Mouse (Mus musculus) embryonic facial prominence, embryonic 13.5 days (tissue): ENCODE measurements around the gene Irgm1. TPM values are rescaled to one million over a fixed set of nuclear protein-coding genes. Genes with fewer than 3 reads are reported as not detected.

Experiments used
- ATAC-seq: fragments of 200-750 bp; cut with Nextera tagmentation; 2 replicates; pipeline ENCODE4 v1.8.0; 2017; ENCODE audit warnings: low read depth; ENCODE audit not compliant: insufficient number of reproducible peaks, insufficient read depth, low FRiP score, low TSS enrichment
- H3K27ac ChIP-seq: fragments of 300-500 bp; sonication (generic); 2 replicates; pipeline ENCODE4 v1.5.1; 2015; ENCODE audit warnings: moderate library complexity, mild to moderate bottlenecking, inconsistent platforms
- H3K27me3 ChIP-seq: fragments of 300-500 bp; sonication (generic); 2 replicates; pipeline ENCODE4 v1.6.1; 2015; ENCODE audit warnings: mild to moderate bottlenecking, inconsistent platforms
- H3K36me3 ChIP-seq: fragments of 300-500 bp; sonication (generic); 2 replicates; pipeline ENCODE4 v1.6.1; 2015; ENCODE audit warnings: mild to moderate bottlenecking, inconsistent platforms
- H3K4me1 ChIP-seq: fragments of 300-500 bp; sonication (generic); 2 replicates; pipeline ENCODE4 v1.6.1; 2015; ENCODE audit warnings: inconsistent platforms
- H3K4me2 ChIP-seq: fragments of 300-500 bp; sonication (generic); 2 replicates; pipeline ENCODE4 v1.6.1; 2015; ENCODE audit warnings: moderate library complexity, mild to moderate bottlenecking, inconsistent platforms
- H3K4me3 ChIP-seq: fragments of 300-500 bp; sonication (generic); 2 replicates; pipeline ENCODE4 v1.5.1; 2015; ENCODE audit warnings: mild to moderate bottlenecking, inconsistent platforms
- H3K9ac ChIP-seq: fragments of 300-500 bp; sonication (generic); 2 replicates; pipeline ENCODE4 v1.6.1; 2015; ENCODE audit warnings: mild to moderate bottlenecking, inconsistent platforms
- H3K9me3 ChIP-seq: fragments of 300-500 bp; sonication (generic); 2 replicates; pipeline ENCODE4 v1.6.1; 2016; ENCODE audit warnings: inconsistent platforms
- WGBS: fragments of 180-500 bp; shearing (Covaris S2); methylation state at CpG from one replicate; pipeline ENCODE4 v1.1.7; 2015; ENCODE audit warnings: mixed read lengths; 5-methylcytosine and 5-hydroxymethylcytosine counted together
- polyA plus RNA-seq: library from polyadenylated mRNA; unstranded; fragments of >200 nt; fragmentation: Nextera tagmentation; extraction: Ambion mirVana; gene quantifications from 2 replicates; pipeline ENCODE4 v1.2.1, GENCODE M21; 2015

Gene Irgm1
- polyA plus RNA-seq, 1 experiment from 2014 or later = 3.9 TPM

DNA sequence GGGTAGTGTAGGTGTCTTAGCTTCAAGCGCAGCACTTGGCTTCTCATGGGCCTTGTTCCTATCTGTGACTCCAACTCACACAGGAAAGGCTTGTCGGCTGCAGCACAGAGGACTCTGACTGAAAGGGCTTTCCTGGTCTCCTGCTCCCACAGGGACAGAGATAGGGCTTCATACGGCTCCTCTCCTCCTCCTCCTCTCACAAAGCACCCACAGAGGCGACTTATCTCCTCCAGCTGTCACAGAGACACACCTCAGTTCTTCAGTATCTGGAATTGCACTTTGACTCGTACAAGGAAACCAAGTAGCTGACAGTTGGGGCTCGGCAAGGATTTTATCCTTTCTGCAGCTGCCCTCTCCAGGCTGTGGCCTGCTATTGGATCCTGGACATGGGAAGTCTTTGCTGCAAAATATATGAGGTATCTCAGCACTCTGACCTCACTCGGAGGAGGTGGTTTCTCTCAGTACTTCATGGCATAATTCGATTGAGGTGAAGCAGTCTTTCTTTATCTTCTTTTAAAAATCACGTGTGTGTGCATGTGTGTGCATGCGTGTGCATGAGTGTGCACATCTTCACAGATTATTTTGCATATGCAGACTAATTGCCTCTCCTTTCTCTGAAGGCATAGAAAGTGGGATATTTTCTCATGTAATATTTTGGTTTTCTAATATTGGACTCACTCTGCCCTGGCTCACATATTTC is 2.3 kb upstream of the Irgm1 start:
- Histone ChIP-seq H3K9ac (no peak overlapping the region), H3K27ac (no peak overlapping the region), H3K4me2 (no peak overlapping the region), H3K4me3 (no peak overlapping the region), H3K4me1 (peaks cover 16% of the 10 kb centered on the region; the same call in 1 of the 2 replicates), H3K27me3 (peaks cover 16% of the 10 kb centered on the region), H3K36me3 (no peaks in the 10 kb centered on the region), H3K9me3 (no peaks in the 10 kb centered on the region)
- WGBS = 70% methylated on average over 10 of the region's 10 CpGs
- ATAC-seq = no peak

DNA sequence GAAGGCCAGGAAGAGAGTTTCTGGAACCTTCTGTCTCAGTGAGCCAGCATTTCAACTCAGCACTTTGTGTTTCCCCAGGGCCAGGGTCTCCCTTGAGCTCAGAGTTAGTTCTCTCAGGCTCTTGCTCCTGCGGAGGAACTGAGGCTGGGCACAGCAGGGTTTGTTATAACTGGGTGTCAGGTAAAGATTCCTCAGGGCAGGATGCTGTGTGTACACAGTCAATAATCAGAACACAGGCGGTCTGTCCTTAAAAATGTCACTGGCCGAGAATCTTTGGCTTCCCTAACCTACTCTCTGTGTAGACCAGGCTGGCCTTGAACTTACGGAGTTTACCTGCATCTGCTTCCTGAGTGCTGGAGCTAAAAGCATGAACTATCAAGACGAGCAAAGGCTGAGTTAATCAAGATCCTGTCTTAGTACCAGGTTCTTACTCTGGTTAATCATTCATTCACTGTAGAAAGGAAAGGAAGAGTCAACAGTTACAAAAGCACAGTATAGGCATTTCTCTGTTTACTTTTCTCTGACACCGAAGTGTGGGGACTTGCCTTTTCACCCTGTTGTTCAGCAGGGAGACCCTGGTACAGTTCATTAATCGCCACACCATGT is 1.3 kb upstream of the Irgm1 start:
- H3K27ac ChIP-seq = no peak overlapping the region

DNA sequence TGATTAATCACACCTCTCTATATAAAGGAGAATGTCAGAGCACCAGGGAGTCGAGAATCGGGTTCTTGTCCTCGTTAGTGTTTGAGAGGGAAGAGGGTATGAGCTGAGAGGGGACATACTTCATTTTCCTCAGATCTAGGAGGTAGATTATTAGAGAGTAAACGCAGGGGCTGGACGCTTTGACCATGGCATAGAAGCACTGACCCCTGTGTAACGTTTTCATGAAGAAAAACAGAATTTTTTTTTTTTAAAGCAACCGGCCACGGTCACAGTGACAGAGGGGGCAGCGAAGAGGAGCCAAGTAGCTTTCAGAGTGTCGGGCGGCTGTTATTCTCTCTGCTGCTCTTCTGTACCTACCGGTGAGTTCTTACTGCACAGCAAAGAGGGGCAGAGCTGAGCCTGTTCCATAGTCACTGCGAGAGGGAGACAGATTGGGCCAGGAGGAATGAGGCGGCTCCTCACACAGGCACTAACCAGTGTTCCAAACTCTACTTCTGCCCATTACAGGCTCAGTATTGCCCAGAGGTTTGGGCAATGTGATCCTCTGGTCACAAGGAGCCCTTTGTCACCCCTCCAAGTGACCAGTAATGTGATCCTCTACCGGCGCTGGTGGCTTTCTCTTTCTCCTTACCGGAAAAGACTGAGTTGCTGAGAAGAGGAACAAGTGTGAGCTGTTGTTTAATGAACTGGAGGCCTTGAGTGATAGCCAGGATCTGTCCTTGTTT is 496 bp upstream of the Irgm1 start:
- peak overlapping the region; percentile 76 for H3K9ac ChIP-seq
- no peaks in the 10 kb centered on the region for H3K36me3 ChIP-seq
- peak overlapping the region; percentile 52 for H3K4me3 ChIP-seq
- H3K4me1 ChIP-seq = peaks cover 16% of the 10 kb centered on the region; the same call in 1 of the 2 replicates
- H3K9me3 ChIP-seq = no peaks in the 10 kb centered on the region
- no peak; the same call in 1 of the 2 replicates for ATAC-seq
- no peak overlapping the region for H3K27ac ChIP-seq
- peaks cover 16% of the 10 kb centered on the region for H3K27me3 ChIP-seq
- H3K4me2 ChIP-seq = peak overlapping the region; percentile 80
- 4% methylated on average over 17 of the region's 17 CpGs for WGBS

More for the DNA sequence above, 1.3 kb upstream of the Irgm1 start:
- WGBS = 77% methylated on average over 7 of the region's 7 CpGs
- peak overlapping the region; percentile 80; the same call in 1 of the 2 replicates for H3K4me2 ChIP-seq
- H3K27me3 ChIP-seq = peaks cover 16% of the 10 kb centered on the region
- H3K36me3 ChIP-seq = no peaks in the 10 kb centered on the region
- no peak for ATAC-seq
- H3K9me3 ChIP-seq = no peaks in the 10 kb centered on the region
- H3K9ac ChIP-seq = no peak overlapping the region
- peaks cover 16% of the 10 kb centered on the region; the same call in 1 of the 2 replicates for H3K4me1 ChIP-seq
- no peak overlapping the region for H3K4me3 ChIP-seq

DNA sequence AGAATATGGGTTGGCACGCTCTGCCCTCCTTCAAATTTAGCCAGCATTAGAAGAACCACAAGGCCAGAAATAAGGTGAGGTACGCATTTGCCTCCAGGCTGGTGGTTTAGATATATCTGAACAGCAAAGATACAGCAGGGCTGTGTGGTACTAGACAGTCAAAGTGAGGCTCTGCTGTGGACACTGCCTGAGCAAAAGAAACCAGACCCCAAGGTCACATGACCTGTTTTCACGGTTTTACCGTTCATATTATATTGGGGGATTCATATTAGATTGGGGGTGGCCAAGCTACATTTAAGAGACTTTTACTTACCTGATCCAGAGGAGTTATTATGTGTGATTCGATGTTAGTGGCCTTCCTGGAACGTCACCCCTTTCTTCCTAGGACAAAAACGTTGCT is 702 bp downstream of the Irgm1 start:
- peak overlapping the region; percentile 48; the same call in 1 of the 2 replicates for H3K27ac ChIP-seq
- no peak for ATAC-seq

DNA sequence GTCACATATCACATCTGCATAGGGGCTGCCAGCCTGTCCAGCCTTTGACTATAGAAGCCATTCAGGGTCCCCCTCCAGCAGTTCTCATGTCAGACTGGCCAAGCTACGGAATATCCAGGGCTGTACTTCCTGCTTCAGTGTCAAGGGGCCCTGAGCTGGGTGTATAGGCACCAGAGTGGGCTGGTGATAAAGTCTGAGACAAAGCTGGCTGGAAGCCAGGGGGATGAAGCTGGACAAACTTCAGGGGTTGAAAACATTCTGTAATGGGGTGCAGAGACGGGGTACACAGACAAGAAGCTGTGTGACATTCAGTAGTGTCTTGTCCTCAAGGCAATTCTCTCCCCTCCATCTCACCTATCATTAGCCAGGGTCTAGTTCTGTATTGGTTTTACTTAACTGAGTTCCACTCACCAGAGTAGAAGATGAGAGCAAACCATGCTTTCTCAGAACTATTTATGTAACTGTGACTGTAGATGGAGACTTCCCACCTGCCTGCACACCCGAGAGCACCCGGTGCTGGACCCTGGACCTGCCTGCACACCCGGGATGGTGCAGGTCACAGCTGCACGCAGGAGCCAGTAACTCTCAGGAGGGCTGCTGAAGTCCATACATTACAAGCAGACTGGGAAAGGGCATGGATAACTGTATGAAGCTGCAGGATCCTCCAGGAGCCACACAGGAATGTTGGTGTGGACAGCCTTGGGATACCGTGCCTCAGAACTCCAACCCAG is 1.9 kb downstream of the Irgm1 start:
- H3K27ac ChIP-seq = no peak overlapping the region
- no peak overlapping the region for H3K4me3 ChIP-seq
- ATAC-seq = no peak
- H3K9ac ChIP-seq = no peak overlapping the region
- no peaks in the 10 kb centered on the region for H3K36me3 ChIP-seq
- no peaks in the 10 kb centered on the region for H3K9me3 ChIP-seq
- peaks cover 12% of the 10 kb centered on the region for H3K27me3 ChIP-seq
- peaks cover 16% of the 10 kb centered on the region; the same call in 1 of the 2 replicates for H3K4me1 ChIP-seq
- WGBS = 73% methylated on average over 7 of the region's 7 CpGs
- H3K4me2 ChIP-seq = peak overlapping the region; percentile 80; the same call in 1 of the 2 replicates

More for the DNA sequence above, 702 bp downstream of the Irgm1 start:
- Histone ChIP-seq H3K4me3 (peak overlapping the region; percentile 52), H3K4me1 (peaks cover 16% of the 10 kb centered on the region; the same call in 1 of the 2 replicates), H3K9ac (peak overlapping the region; percentile 76), H3K27me3 (peaks cover 16% of the 10 kb centered on the region), H3K9me3 (no peaks in the 10 kb centered on the region), H3K4me2 (peak overlapping the region; percentile 80), H3K36me3 (no peaks in the 10 kb centered on the region)
- WGBS = 33% methylated on average over 7 of the region's 7 CpGs

DNA sequence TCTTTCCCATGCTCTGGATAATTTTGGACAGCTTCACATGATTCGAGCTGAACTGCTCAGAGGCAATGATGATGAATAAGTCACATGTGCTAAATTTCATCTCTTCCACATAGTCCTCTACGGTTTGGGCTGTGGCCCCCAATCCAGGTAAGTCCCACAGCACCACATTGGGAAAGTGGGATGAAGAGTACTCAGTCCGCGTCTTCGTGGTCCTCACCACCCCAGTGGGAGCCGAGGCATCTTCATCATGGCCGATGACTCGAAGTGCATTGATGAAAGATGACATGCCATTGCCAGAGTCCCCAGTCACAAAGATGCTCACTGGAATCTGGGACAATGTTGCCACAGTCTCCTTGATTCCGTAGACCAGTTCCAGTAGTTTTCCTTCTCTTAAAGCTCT is 5.0 kb downstream of the Irgm1 start:
- WGBS = 93% methylated on average over 9 of the region's 9 CpGs
- no peak overlapping the region for H3K4me2 ChIP-seq
- H3K4me3 ChIP-seq = no peak overlapping the region
- no peaks in the 10 kb centered on the region for H3K36me3 ChIP-seq
- no peaks in the 10 kb centered on the region for H3K9me3 ChIP-seq
- H3K4me1 ChIP-seq = peaks cover 6% of the 10 kb centered on the region; the same call in 1 of the 2 replicates
- H3K27me3 ChIP-seq = no peaks in the 10 kb centered on the region; the same call in 1 of the 2 replicates
- no peak for ATAC-seq
- H3K27ac ChIP-seq = no peak overlapping the region
- no peak overlapping the region for H3K9ac ChIP-seq

DNA sequence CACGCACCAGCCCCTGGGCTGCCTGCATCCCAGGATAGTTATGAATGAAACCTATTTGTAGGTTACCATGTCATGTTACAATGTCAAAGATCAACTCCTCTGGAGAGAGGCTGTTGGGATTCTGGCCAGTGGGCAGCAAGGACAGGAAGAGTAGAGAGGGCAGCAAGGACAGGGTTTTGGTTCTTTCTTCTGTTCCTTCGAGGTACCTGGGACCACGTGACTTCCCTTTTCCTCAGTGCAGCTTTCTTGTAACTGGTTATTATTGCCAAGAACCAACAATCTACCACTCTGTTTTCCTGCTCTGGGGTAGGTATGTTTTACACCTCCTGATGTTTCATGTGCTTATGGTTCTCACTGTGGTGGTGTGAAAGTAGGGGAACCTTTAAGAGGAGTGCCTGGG is 7.7 kb downstream of the Irgm1 start:
- Histone ChIP-seq H3K9ac (no peak overlapping the region), H3K27me3 (peaks cover 10% of the 10 kb centered on the region), H3K4me1 (0 out of 2 replicates have a peak, but pooled peaks cover 1% of the 10 kb centered on the region), H3K4me2 (no peak overlapping the region), H3K9me3 (no peaks in the 10 kb centered on the region), H3K27ac (no peak overlapping the region), H3K36me3 (no peaks in the 10 kb centered on the region), H3K4me3 (no peak overlapping the region)
- 74% methylated on average over 3 of the region's 3 CpGs for WGBS
- ATAC-seq = no peak

DNA sequence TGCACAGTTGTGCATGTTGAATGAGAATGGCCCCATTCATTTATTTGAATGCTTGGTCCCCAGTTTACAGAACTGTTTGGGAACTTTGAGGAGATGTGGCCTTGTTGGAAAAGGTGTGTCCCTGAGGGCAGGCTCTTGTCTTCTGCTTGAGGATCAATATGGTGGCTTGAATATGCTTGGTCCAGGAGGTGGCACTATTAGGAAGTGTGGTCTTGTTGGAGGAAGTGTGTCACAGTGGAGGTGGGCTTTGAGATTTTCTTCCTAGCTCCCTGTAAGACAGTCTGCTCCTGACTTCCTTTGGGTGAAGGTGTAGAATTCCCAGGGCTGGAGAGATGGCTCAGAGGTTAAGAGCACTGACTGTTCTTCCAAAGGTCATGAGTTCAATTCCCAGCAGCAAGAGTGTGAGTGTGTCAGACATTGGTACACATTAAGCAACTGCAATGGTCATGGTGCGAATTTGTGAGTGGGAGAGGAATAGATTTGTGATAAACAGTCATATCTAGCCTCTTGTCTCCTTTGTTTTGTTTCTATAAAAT is 8.6 kb downstream of the Irgm1 start:
- no peaks in the 10 kb centered on the region for H3K9me3 ChIP-seq
- H3K4me1 ChIP-seq = peaks cover 11% of the 10 kb centered on the region
- no peaks in the 10 kb centered on the region for H3K36me3 ChIP-seq
- H3K9ac ChIP-seq = no peak overlapping the region
- no peak for ATAC-seq
- WGBS = 59% methylated on average over 1 of the region's 1 CpGs
- H3K27ac ChIP-seq = no peak overlapping the region
- peaks cover 10% of the 10 kb centered on the region for H3K27me3 ChIP-seq
- no peak overlapping the region for H3K4me3 ChIP-seq
- H3K4me2 ChIP-seq = no peak overlapping the region

DNA sequence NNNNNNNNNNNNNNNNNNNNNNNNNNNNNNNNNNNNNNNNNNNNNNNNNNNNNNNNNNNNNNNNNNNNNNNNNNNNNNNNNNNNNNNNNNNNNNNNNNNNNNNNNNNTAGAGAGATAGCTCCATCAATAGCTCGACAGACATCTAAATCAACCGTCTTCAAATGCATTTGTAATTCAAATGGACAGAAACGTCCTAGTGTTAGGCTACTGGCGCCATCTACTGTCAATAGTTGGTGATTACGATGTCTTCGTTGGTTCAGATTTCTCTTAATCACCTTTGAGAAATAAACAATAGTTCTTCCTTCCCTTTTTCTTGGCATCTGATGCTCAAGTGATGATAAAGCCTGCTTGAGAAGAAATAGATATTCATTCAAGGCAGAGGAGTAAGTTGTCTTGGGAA is 12.5 kb downstream of the Irgm1 start:
- no peak overlapping the region for H3K9ac ChIP-seq
- H3K27ac ChIP-seq = no peak overlapping the region
- H3K36me3 ChIP-seq = no peaks in the 10 kb centered on the region
- H3K4me1 ChIP-seq = peaks cover 21% of the 10 kb centered on the region
- under 1% methylated on average over 6 of the region's 6 CpGs for WGBS
- H3K4me2 ChIP-seq = peak overlapping the region; percentile 86
- no peaks in the 10 kb centered on the region for H3K9me3 ChIP-seq
- no peak for ATAC-seq
- peak overlapping the region; percentile 69 for H3K4me3 ChIP-seq
- H3K27me3 ChIP-seq = peaks cover 10% of the 10 kb centered on the region

DNA sequence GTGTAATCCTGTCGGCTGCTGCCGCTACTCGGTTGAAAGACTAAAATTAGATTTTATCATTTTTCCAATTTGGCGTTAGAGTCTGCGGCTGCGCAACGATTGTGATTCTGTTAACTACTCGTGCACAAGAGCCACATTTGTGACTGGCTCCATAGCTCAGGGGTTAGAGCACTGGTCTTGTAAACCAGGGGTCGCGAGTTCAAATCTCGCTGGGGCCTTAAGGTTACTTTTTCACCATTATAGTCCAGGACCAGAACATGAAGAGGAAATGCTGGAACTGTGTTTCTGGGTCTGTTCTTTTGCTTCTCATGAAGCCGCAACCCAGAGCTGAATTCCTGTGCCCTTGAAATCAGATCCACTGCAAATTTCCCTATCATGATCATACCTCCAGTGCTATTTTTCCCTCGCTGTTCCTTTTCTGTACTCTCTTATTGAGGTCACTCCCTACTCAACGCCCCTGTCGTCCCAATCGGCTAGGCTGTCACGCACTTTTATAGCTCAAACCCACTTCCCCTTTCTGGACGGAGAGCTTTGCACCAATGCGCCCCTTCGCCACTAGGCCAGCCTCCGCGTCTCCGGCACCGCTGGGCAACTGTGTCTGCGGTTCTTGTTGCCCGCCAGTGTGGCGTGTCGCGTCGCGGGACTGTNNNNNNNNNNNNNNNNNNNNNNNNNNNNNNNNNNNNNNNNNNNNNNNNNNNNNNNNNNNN is 17.9 kb downstream of the Irgm1 start:
- peak overlapping the region; percentile 72 for H3K9ac ChIP-seq
- H3K4me3 ChIP-seq = peak overlapping the region; percentile 69
- H3K4me1 ChIP-seq = peaks cover 18% of the 10 kb centered on the region
- no peaks in the 10 kb centered on the region for H3K9me3 ChIP-seq
- ATAC-seq = peak; percentile 33
- H3K27ac ChIP-seq = no peak overlapping the region
- H3K27me3 ChIP-seq = peaks cover 12% of the 10 kb centered on the region
- peak overlapping the region; percentile 86 for H3K4me2 ChIP-seq
- under 1% methylated on average over 31 of the region's 31 CpGs for WGBS
- no peaks in the 10 kb centered on the region for H3K36me3 ChIP-seq
